Comparison of ENCODE assay signal across 7 mouse cellular contexts in the genomic region with DNA sequence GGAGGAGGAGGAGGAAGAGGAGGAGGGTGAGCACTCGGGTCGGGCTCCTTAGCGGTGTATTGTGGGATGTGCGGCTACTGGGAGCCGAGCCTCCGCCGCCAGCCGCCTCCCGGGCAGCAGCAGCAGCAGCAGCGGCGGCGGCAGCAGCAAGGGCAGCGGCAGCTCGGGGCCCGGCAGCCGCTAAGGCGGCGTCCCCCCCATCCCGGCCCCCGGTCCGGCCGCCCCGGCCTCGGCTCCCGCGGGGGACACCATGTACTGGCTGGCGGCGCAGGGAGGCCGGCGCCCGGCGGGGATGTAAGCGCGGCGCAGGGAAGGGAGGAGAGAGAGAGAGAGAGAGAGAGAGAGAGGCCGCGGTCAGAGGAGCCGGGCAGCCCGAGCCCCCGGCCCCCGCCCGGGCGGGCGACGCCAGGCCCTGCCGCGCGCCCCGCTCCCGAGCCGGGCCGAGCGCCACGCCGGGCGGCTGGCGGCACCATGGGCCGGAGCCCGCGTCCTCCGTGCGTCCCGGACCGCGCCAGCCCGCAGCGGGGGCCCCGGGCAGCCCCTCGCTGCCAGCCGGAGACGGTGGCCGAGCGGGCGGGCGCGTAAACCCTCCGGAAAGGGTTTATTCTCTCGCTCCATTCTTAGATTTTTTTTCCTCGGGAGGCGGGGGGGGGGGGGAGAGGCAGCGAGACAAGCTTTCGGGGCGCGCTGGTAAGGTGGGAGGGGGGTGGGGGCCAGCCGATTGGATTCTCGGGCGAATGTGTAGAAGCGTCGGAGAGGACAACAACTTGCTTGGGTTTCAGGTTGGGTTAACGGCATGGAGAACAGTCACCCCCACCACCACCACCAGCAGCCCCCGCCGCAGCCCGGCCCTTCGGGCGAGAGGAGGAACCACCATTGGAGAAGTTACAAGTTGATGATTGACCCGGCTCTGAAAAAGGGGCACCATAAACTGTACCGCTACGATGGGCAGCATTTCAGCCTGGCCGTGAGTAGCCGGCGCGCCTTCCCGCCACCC. TPM values are rescaled to one million over a fixed set of nuclear protein-coding genes. Genes with fewer than 3 reads are reported as not detected.
DNase-seq lines count a peak whose midpoint lies in the region; ATAC-seq and TF ChIP-seq lines count a peak whose summit lies in the region.

Setd1b (plus strand) TSS at position 33 of the 997 bp plus-strand sequence.

- peak within 1 kb of the TSS; percentile 100 for H3K27ac ChIP-seq in heart, embryonic 10.5 days
- peak within 1 kb of the TSS; percentile 100 for H3K27ac ChIP-seq in kidney, embryonic 15.5 days
- H3K27ac ChIP-seq in liver, postnatal 0 days (ENCODE audit: low read depth): peak within 1 kb of the TSS; percentile 100

- H3K27me3 ChIP-seq in C2C12 (ENCODE audit: control insufficient read depth, insufficient read depth, insufficient read length): no peaks in the 10 kb centered on the region
- no peaks in the 10 kb centered on the region for H3K27me3 ChIP-seq in heart, embryonic 10.5 days (ENCODE audit: insufficient read depth, poor library complexity, severe bottlenecking)
- H3K27me3 ChIP-seq in kidney, embryonic 15.5 days: no peaks in the 10 kb centered on the region
- H3K27me3 ChIP-seq in liver, postnatal 0 days (ENCODE audit: insufficient read depth, low read length): no peaks in the 10 kb centered on the region

- peak within 1 kb of the TSS; percentile 93 for H3ac ChIP-seq in C2C12 (ENCODE audit: control insufficient read depth, insufficient read length, low read depth)

- peak within 1 kb of the TSS; percentile 99 for H3K4me2 ChIP-seq in kidney, embryonic 15.5 days
- peak within 1 kb of the TSS; percentile 88 for H3K4me2 ChIP-seq in liver, postnatal 0 days (ENCODE audit: low read depth, low read length)

- DNase-seq in MN1 (ENCODE audit: low spot score): peak; percentile 40
- DNase-seq in embryo, embryonic 11 days: peak; percentile 82
- no peak for DNase-seq in heart, embryonic 10.5 days (ENCODE audit: low spot score)
- DNase-seq in liver, postnatal 0 days: peak; percentile 74
- peak; percentile 67 for DNase-seq in ovary, postnatal 36 days (ENCODE audit: low spot score)

- 0 out of 2 replicates have a peak, but pooled peaks have one; percentile 5 for ATAC-seq in kidney, embryonic 15.5 days (replicated peaks; ENCODE audit: low FRiP score)
- ATAC-seq in liver, postnatal 0 days: peak; percentile 22; the same call in 1 of the 2 replicates

- TF ChIP-seq CTCF in C2C12 (IDR thresholded peaks at IDR 0.05; ENCODE audit: control insufficient read depth, insufficient read depth, insufficient read length): no peak
- TF ChIP-seq CTCF in liver, postnatal 0 days (IDR thresholded peaks at IDR 0.05; ENCODE audit: low read depth): no peak

- no peak for TF ChIP-seq EP300 in liver, postnatal 0 days (IDR thresholded peaks at IDR 0.05; ENCODE audit: low read depth)

- peaks cover 33% of the 10 kb centered on the region for H3K79me3 ChIP-seq in C2C12 (ENCODE audit: low read depth)

- peaks cover 77% of the 10 kb centered on the region for H3K79me2 ChIP-seq in C2C12 (ENCODE audit: control insufficient read depth, insufficient read depth)

- WGBS in heart, embryonic 10.5 days: under 1% methylated on average over 92 of the region's 103 CpGs
- under 1% methylated on average over 66 of the region's 103 CpGs for WGBS in kidney, embryonic 15.5 days
- 1% methylated on average over 49 of the region's 103 CpGs for WGBS in liver, postnatal 0 days (ENCODE audit: insufficient replicate concordance)

- peaks cover 11% of the 10 kb centered on the region for H3K36me3 ChIP-seq in C2C12 (ENCODE audit: control insufficient read depth, insufficient read depth)
- peaks cover 22% of the 10 kb centered on the region for H3K36me3 ChIP-seq in heart, embryonic 10.5 days
- H3K36me3 ChIP-seq in kidney, embryonic 15.5 days: peaks cover 25% of the 10 kb centered on the region
- peaks cover 30% of the 10 kb centered on the region for H3K36me3 ChIP-seq in liver, postnatal 0 days (replicated peaks; ENCODE audit: insufficient read depth, low read length)

- peaks cover 56% of the 10 kb centered on the region for H3K4me1 ChIP-seq in heart, embryonic 10.5 days
- peaks cover 48% of the 10 kb centered on the region for H3K4me1 ChIP-seq in kidney, embryonic 15.5 days
- H3K4me1 ChIP-seq in liver, postnatal 0 days (ENCODE audit: insufficient read depth): peaks cover 43% of the 10 kb centered on the region

- peak within 1 kb of the TSS; percentile 98 for H3K9ac ChIP-seq in kidney, embryonic 15.5 days
- peak within 1 kb of the TSS; percentile 99 for H3K9ac ChIP-seq in liver, postnatal 0 days (replicated peaks)

- no peaks in the 10 kb centered on the region for H3K9me3 ChIP-seq in heart, embryonic 10.5 days
- no peaks in the 10 kb centered on the region for H3K9me3 ChIP-seq in kidney, embryonic 15.5 days (replicated peaks)
- no peaks in the 10 kb centered on the region for H3K9me3 ChIP-seq in liver, postnatal 0 days (ENCODE audit: low read length)

- peak within 1 kb of the TSS; percentile 56 for H3K4me3 ChIP-seq in C2C12 (ENCODE audit: insufficient read depth, poor library complexity, severe bottlenecking)
- H3K4me3 ChIP-seq in heart, embryonic 10.5 days: peak within 1 kb of the TSS; percentile 92
- peak within 1 kb of the TSS; percentile 91 for H3K4me3 ChIP-seq in kidney, embryonic 15.5 days (replicated peaks)
- H3K4me3 ChIP-seq in liver, postnatal 0 days (ENCODE audit: low read depth, low read length): peak within 1 kb of the TSS; percentile 94

TF ChIP-seq in C2C12, 6 proteins besides CTCF, POLR2A, EP300 and RAD21:
- TF ChIP-seq MYOG (IDR thresholded peaks at IDR 0.05; ENCODE audit: control insufficient read depth, extremely low read depth, insufficient read length): no peak
- TF ChIP-seq USF1 (IDR thresholded peaks at IDR 0.05; ENCODE audit: low read depth): no peak
- TF ChIP-seq MYOD1 (IDR thresholded peaks at IDR 0.05; ENCODE audit: control insufficient read depth, insufficient read length, low read depth): no peak
- no peak for TF ChIP-seq FOSL1 (IDR thresholded peaks at IDR 0.05; ENCODE audit: insufficient read depth, low read length, poor library complexity, severe bottlenecking)
- TF ChIP-seq MAX (IDR thresholded peaks at IDR 0.05): no peak
- TF ChIP-seq CEBPB (IDR thresholded peaks at IDR 0.05; ENCODE audit: low read depth): no peak

RNA-seq across cellular contexts. Expression of gene Setd1b, which starts in this region (rescaled TPM):
- polyA plus RNA-seq in C2C12 (2012; fragmentation: generic; extraction: Trizol): 4.4 TPM
- polyA plus RNA-seq in heart, embryonic 10.5 days (2016; fragmentation: Nextera tagmentation; extraction: Ambion mirVana): 5.4 and 9.8 TPM in 2 replicates
- polyA plus RNA-seq in kidney, embryonic 15.5 days (2015; fragmentation: Nextera tagmentation; extraction: Ambion mirVana): 11.0 and 11.1 TPM in 2 replicates
- polyA plus RNA-seq in liver, postnatal 0 days (2015; fragmentation: Nextera tagmentation; extraction: Ambion mirVana): 3.6 and 4.3 TPM in 2 replicates
